Mouse (Mus musculus) ES-E14 (cell line): ENCODE results near the gene Gpr89.

Source experiments
- CHD2 ChIP-seq: IDR thresholded peaks from 2 replicates; pipeline ENCODE4 v1.6.1; 2014; ENCODE audit warnings: mild to moderate bottlenecking, low read depth, low read length, inconsistent platforms
- HCFC1 ChIP-seq: IDR thresholded peaks from 2 replicates; pipeline ENCODE4 v1.6.1; 2012; ENCODE audit warnings: low read length, inconsistent platforms, borderline replicate concordance; ENCODE audit not compliant: insufficient read depth
- MAFK ChIP-seq: IDR thresholded peaks from 2 replicates; pipeline ENCODE4 v1.6.1; 2014; ENCODE audit warnings: mild to moderate bottlenecking, low read depth, low read length, inconsistent platforms; ENCODE audit not compliant: insufficient read depth
- ZC3H11A ChIP-seq: IDR thresholded peaks from 2 replicates; pipeline ENCODE4 v1.6.1; 2012; ENCODE audit warnings: low read depth, mild to moderate bottlenecking, inconsistent platforms, low read length, borderline replicate concordance
- ZNF384 ChIP-seq: IDR thresholded peaks from 2 replicates; pipeline ENCODE4 v1.6.1; 2012; ENCODE audit warnings: low read depth, low read length, inconsistent platforms

DNA sequence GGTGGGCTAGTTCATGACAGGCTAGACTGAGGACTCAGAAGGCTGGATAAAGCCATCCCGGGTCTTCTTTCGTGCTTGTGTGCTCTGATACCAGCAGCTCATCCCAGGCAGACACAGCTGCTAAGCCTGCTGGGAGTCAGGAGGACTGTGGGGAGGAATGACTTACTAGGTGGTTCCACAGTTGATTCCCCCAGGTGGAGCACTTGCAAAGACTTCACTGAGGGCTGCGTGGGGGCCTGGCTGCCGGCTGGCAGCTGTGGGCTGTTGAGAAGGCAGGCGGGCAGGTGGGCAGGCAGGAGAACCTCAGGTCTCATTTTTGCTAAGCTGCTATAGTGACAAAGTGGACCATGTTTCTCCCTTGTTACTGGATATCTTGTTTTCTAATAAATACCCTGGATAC is 44.6 kb downstream of the Gpr89 start:
- TF ChIP-seq CHD2: no peak
- TF ChIP-seq ZC3H11A: no peak
- TF ChIP-seq HCFC1: no peak
- no peak for TF ChIP-seq ZNF384
- no peak for TF ChIP-seq MAFK
